Mouse (Mus musculus) thymus, postnatal 0 days (tissue): ENCODE measurements around the gene Hist1h3g. TPM values are rescaled to one million over a fixed set of nuclear protein-coding genes. Genes with fewer than 3 reads are reported as not detected.

ENCODE experiments used
- DNase-seq: peaks from one replicate; pipeline ENCODE4 v3.0.0-alpha.2; 2015; ENCODE audit warnings: low spot score
- microRNA-seq: library from miRNA; unstranded; fragments of <30 nt; microRNA quantifications from one replicate; pipeline ENCODE4, GENCODE M21; 2016; ENCODE audit warnings: borderline number of aligned reads
- polyA plus RNA-seq: library from polyadenylated mRNA; unstranded; fragments of >200 nt; fragmentation: Nextera tagmentation; extraction: Ambion mirVana; gene quantifications from 2 replicates; pipeline ENCODE4 v1.2.1, GENCODE M21; 2015

The Hist1h3g gene
- polyA plus RNA-seq, 1 experiment from 2014 or later: 43.7 TPM

DNA sequence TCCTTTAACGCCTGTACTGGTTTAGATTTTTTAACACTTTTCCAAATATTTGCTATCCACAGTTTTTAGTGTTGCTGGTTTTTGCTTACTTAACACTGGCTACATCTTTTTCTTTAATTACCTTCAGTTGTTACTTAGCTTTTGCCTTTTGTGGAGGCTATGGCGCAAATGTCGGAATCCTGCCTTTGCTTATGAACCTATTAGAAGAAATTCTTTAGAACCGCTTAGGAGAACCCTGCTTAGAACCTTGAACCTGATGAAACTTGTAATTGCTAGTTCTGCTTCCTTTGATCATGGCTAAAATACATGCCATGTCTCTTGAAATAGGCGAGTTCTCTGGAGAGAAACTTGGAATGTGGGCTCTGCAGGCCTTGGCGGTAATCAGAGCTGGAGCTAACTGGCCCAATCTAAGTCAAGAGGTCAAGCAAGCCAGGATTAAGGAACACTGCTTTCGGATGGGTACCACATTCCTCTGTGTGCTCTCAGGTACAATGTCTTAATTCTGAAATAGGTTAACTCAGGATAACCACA, 41.2 kb downstream of the Hist1h3g start:
- peak; percentile 24 for DNase-seq

DNA sequence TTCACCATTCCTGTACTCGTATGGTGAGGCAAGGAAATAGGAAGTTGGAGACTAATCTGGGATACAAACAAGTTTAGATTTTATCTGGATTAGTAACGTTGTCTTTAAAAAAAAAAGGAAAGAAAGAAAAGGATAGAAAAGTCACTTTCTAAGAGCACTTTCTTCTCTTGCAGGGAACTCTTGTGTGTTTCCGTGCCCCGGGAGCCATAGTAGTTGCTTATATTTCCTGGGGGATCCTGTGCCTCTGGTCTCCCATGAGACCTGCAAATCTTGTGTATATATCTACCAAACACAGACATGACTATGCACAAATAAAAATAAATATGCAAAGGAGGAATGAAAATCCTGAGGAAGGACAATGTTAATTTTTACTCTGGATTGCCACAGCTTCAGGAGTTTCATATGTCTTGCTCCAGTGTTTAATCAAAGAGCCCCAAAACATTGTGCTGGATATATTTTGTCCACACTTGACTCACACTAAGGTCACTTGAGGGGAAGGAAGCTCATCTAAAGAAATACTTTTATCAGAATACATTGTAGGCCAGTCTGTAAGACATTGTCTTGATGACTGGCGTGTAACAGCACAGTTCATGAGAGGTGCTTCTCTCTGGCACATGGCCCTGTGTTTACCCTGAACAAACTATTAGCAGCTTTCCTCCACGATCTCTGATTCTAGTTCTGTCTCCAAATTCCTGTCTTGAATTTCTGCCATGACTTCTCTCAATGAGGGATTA, 41.9 kb downstream of the Hist1h3g start:
- no peak for DNase-seq

DNA sequence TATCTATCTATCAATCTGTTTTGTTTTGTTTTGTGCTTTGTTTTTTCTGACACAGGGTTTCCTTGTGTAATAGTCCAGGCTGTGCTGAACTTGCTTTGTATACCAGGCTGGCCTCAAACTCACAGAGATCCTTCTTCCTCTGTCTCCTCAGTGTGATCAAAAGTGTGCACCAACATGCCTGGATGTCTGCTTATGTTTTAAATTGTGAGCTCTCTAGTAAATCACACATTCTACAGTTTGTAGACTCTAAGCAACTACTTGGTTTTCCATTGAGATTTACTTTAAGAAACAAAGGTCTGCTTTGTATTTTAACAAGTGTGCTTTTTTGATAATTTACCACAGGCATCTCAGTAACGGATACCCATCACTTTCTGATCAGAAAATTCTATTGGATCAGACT, 42.6 kb downstream of the Hist1h3g start:
- DNase-seq: no peak

DNA sequence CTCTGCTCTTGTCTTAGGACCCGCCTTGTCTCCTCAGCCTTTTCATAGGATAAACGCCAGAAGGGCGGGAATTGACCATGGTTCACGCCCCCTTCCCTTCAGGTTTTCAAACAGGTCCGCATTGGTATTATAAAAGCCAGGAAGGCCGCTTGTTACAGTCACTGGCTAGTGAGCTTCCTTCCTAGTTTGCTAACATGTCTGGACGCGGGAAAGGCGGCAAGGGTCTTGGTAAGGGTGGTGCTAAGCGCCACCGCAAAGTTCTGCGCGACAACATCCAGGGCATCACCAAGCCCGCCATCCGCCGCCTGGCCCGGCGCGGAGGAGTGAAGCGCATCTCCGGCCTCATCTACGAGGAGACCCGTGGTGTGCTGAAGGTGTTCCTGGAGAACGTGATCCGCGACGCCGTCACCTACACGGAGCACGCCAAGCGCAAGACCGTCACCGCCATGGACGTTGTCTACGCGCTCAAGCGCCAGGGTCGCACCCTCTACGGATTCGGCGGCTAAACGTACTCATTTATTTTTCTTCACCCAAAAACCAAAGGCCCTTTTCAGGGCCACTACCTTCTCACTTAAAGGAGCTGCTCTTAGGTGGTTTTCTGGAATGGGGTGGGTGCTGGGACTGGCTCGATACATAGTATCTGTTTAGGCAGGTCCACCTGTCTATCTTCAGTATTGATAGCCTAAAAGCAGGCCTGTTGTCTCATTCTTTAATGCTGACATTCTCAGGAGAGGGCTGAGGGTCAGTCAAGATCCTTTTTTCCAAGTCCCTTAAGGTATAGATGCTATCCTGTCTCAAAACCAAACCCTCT, 46.4 kb downstream of the Hist1h3g start, which contains the start of gene Hist1h4d:
Gene Hist1h4d, plus strand, starts transcription at position 191 of the 811 bp plus-strand sequence.
- DNase-seq: peak; percentile 98

DNA sequence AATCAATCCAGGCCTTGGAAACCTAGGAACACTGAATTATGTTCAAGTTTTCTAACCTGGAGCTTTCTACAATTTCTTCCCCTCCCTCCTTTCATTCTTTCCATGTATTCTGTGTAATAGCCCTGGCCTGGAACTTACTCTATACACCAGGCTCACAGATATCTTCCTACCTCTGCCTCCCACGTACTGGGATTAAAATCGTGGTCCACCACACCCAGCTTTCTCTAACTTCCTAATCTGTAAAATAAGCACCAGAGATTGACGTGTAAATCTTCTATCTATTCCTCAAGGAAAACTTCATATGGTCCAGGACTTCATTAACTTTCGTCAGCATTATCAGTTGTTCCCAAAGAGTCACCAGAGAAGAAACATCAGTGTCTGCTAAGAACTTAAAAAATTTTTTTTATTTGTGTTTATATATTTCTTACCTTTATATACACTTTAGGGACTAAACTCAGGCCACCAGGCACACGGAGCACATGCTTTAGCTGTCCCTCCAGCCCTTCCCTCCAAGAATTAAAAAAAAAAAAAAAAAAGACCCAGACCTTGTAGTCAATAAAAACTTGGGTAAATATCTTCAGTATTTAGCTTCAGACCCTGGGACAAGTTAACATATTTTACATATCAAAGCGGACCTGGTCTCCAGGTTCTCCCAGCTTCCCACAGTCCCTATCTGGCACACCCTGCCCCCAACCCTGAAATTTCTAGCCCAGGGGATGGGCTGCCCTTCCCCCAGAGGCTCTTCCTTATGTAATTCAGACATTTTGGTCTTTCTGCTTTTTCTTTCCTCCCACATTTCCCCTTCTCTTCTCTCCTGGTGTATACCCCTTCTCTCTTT, 47.2 kb downstream of the Hist1h3g start:
- peak; percentile 29 for DNase-seq

DNA sequence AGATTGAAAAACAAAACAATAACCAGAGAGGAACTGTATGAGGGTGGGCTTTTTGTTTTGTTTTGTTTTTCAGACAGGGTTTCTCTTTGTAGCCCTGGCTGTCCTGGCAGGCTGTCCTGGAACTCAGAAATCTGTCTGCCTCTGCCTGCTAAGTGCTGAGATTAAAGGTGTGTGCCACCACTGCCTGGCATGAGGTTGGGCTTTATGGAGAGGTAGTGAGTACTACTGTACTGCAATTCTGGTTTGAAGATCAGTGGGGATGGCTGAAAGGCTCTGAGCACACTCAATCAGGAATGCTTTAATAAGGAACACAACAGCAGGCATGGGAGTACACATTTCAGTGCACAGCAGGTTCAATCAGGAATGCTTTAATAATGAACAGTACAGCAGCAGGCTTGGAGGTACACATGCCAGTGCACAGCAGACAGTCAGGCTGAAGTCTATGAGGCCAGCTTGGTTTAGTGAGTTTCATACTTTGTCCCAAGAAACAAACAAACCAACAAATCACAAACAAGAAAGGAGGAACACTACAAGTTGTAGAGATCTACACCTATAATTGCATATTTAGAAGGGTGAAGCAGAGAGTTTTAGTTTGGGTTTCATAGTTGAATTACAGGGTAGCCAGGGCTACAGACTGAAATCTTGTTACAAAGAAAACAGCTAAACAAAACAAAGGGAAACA, 48.3 kb downstream of the Hist1h3g start:
- peak; percentile 19 for DNase-seq

DNA sequence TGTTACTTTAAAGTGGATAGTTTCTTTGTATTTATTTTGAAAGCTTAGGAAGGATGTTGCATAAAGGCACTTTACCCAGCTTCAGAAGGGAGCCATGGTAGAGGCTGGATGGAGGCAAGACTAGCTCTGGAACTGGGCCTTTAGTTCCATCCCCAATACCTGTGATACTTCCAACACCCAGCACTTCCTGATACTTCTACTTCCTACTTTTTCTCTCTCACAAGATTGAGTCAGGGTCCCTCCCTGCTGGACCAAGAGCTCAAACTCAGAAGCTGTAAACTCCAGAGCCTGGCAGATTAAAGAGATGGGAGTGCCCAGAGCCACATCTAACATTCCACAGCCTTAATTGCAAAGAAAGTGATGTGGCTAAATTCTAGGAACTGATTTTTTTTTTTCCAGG, 49.1 kb downstream of the Hist1h3g start:
- peak; percentile 41 for DNase-seq

DNA sequence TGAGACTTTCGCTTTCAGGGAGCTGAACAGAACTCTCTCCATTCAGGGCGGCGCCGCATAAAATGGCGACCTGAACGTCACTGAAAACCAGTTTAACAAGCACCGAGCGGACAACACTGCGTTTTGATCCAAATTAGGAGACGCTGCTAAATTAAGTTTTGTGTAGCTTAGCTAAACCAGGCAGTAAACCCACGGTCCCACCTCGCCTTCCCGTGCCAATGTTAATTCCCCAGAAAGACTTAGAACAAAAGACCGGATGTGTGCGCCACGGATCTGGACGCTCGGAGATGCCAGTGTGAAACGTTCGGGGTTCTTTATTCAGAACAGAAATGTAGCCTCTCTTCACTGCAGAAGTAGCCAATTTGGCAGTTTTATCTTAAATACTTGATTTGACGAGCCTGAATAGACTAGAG, 49.8 kb downstream of the Hist1h3g start:
- peak; percentile 76 for DNase-seq

Small RNA genes within 50 kb of the gene (microRNA-seq; reads per million reads assigned to microRNA genes)
- gene Gm44297 (not detected), gene Gm44359 (not detected), gene Gm44394 (not detected), gene n-TStga1 (1.2 reads per million)

Other genes with a start within 250 kb of the Hist1h3g start
- gene Zfp322a, start 166.2 kb upstream of the Hist1h3g start, polyA plus RNA-seq: 33.0 and 34.5 TPM in 2 replicates
- gene Abt1, start 111.6 kb upstream of the Hist1h3g start, polyA plus RNA-seq: 13.8 and 15.1 TPM in 2 replicates
- 0.17 and 0.27 TPM in 2 replicates for gene Btn1a1, start 69.5 kb upstream of the Hist1h3g start, polyA plus RNA-seq
- 0.65 and 0.85 TPM in 2 replicates for gene Btn2a2, start 46.6 kb upstream of the Hist1h3g start, polyA plus RNA-seq
- gene Hist1h4h, start 4.4 kb upstream of the Hist1h3g start, polyA plus RNA-seq: 24.2 and 31.5 TPM in 2 replicates
- gene Hist1h2af, start 1.5 kb upstream of the Hist1h3g start, polyA plus RNA-seq: 32.3 and 49.5 TPM in 2 replicates
- 1.6 and 1.9 TPM in 2 replicates for gene Hist1h2bh, start 8.0 kb downstream of the Hist1h3g start, polyA plus RNA-seq
- 4.8 and 9.0 TPM in 2 replicates for gene Hist1h3f, start 8.6 kb downstream of the Hist1h3g start, polyA plus RNA-seq
- gene Hist1h4f, start 16.2 kb downstream of the Hist1h3g start, polyA plus RNA-seq: 8.9 and 17.7 TPM in 2 replicates
- 1.1 and 1.3 TPM in 2 replicates for gene Hist1h1d, start 17.8 kb downstream of the Hist1h3g start, polyA plus RNA-seq
- 16.5 and 20.8 TPM in 2 replicates for gene Hist1h3e, start 26.9 kb downstream of the Hist1h3g start, polyA plus RNA-seq
- 198 and 214 TPM in 2 replicates for gene Hist1h2ae, start 35.8 kb downstream of the Hist1h3g start, polyA plus RNA-seq
- gene Hist1h2bg, start 36.0 kb downstream of the Hist1h3g start, polyA plus RNA-seq: 32.3 and 46.0 TPM in 2 replicates
- gene Hist1h2bf, start 38.8 kb downstream of the Hist1h3g start, polyA plus RNA-seq: 22.7 and 39.0 TPM in 2 replicates
- gene Hist1h2ad, start 39.0 kb downstream of the Hist1h3g start, polyA plus RNA-seq: 7.2 and 11.3 TPM in 2 replicates
- gene Hist1h3d, start 40.3 kb downstream of the Hist1h3g start, polyA plus RNA-seq: 9.4 and 13.3 TPM in 2 replicates
- 273 and 292 TPM in 2 replicates for gene Hist1h4d, start 46.2 kb downstream of the Hist1h3g start, polyA plus RNA-seq
- gene Hist1h2be, start 85.7 kb downstream of the Hist1h3g start, polyA plus RNA-seq: 1.5 and 2.5 TPM in 2 replicates
- 33.4 and 35.1 TPM in 2 replicates for gene Hist1h1e, start 87.1 kb downstream of the Hist1h3g start, polyA plus RNA-seq
- 1.6 and 2.0 TPM in 2 replicates for gene Hist1h2ac, start 148.5 kb downstream of the Hist1h3g start, polyA plus RNA-seq
- 61.5 and 62.8 TPM in 2 replicates for gene Hist1h2bc, start 148.8 kb downstream of the Hist1h3g start, polyA plus RNA-seq
- gene Hist1h1t, start 160.4 kb downstream of the Hist1h3g start, polyA plus RNA-seq: not detected in 2 replicates
- 22.4 and 29.5 TPM in 2 replicates for gene Hist1h4c, start 163.0 kb downstream of the Hist1h3g start, polyA plus RNA-seq
- 9.4 and 9.7 TPM in 2 replicates for gene Hfe, start 175.4 kb downstream of the Hist1h3g start, polyA plus RNA-seq
- 37.5 and 44.7 TPM in 2 replicates for gene Hist1h1c, start 203.4 kb downstream of the Hist1h3g start, polyA plus RNA-seq
- gene Hist1h3c, start 210.2 kb downstream of the Hist1h3g start, polyA plus RNA-seq: 32.0 and 33.1 TPM in 2 replicates
- gene Hist1h2bb, start 211.3 kb downstream of the Hist1h3g start, polyA plus RNA-seq: 10.8 and 12.6 TPM in 2 replicates
- gene Hist1h2ab, start 215.7 kb downstream of the Hist1h3g start, polyA plus RNA-seq: 144 and 155 TPM in 2 replicates
- 45.8 and 78.0 TPM in 2 replicates for gene Hist1h3b, start 216.8 kb downstream of the Hist1h3g start, polyA plus RNA-seq
- 15.5 and 15.6 TPM in 2 replicates for gene Hist1h4b, start 221.6 kb downstream of the Hist1h3g start, polyA plus RNA-seq
- gene Hist1h4a, start 225.8 kb downstream of the Hist1h3g start, polyA plus RNA-seq: 1.4 and 3.5 TPM in 2 replicates
- 42.0 and 56.6 TPM in 2 replicates for gene Hist1h3a, start 227.0 kb downstream of the Hist1h3g start, polyA plus RNA-seq
- gene Hist1h1a, start 228.2 kb downstream of the Hist1h3g start, polyA plus RNA-seq: 15.8 and 27.4 TPM in 2 replicates
- not detected in 2 replicates for gene Trim38, start 234.5 kb downstream of the Hist1h3g start, polyA plus RNA-seq